Mouse (Mus musculus) T-helper 17 cell (primary cell): ENCODE data around the gene Tacr3.

Experiments
- in situ Hi-C, 2 experiments: fragments of 300-600 bp; cut with MboI, MseI; formaldehyde crosslinking; loops; 1 replicate in 1 of 2; 2 replicates in 1 of 2; pipeline ENCODE4 v1.15.1; 2025; ENCODE audit warnings: high pct_unique_total_duplicates in 2 of 2

The Tacr3 gene

DNA sequence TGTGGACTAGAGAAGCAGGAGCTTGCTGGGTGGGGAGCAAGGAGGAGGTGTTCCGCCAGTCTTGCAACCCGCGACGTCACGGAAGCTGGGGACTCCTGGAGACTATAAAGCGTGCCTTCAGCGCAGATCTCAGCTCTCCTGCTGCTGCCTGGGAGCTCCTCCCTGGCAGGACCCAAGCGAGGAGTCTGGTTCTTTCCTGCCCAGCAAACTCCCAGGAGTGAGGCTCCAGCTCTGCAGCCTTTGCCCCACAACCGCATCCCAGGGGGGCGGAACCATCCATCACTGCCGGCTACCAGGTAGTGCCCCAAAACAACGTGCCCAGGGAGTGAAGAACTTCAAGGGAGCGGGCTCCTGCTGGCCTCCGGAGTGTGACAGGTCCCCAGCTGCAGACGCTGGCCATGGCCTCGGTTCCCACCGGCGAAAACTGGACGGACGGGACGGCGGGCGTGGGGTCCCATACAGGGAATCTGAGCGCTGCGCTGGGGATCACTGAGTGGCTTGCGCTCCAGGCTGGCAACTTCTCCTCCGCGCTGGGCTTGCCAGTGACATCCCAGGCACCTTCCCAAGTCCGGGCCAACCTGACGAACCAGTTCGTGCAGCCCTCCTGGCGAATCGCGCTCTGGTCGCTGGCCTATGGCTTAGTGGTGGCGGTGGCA lies at the start of gene Tacr3:
Tacr3 (plus strand) TSS at position 133 of the 656 bp plus-strand sequence.
- in situ Hi-C loops, result no loop called here

- in situ Hi-C loops, result no loop called here
These were observed 324 bp upstream of the Tacr3 start for GRCm38 (mm10) chr3:134828492-134828874.

GRCm38 (mm10) chr3:134829531-134829921 lies 719 bp downstream of the Tacr3 start:
- in situ Hi-C loops, result no loop called here

DNA sequence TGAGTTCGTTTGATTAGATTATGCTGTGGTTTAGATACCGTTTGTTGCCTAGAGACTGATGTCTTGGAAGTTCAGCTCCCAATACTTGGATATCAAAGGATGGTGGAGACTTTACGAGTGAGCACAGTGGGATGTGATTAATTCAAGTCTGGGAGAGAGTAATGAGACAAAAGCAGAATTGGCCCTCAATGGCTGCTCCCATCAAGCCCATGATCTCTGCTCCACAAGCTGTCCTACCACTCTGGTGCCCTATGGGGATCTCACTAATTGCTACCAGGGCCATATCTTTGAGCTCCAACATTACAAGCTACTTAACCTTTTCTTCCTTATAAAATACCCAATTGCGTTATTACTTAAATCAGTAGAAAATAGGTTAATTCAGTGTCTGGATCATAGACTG lies 22.5 kb downstream of the Tacr3 start:
- in situ Hi-C loops, result no loop called here

- in situ Hi-C loops, result no loop called here
These were observed 48.9 kb downstream of the Tacr3 start for GRCm38 (mm10) chr3:134877701-134878100.

- in situ Hi-C loops, result no loop called here
These were observed 67.0 kb downstream of the Tacr3 start for GRCm38 (mm10) chr3:134895831-134896230.

DNA sequence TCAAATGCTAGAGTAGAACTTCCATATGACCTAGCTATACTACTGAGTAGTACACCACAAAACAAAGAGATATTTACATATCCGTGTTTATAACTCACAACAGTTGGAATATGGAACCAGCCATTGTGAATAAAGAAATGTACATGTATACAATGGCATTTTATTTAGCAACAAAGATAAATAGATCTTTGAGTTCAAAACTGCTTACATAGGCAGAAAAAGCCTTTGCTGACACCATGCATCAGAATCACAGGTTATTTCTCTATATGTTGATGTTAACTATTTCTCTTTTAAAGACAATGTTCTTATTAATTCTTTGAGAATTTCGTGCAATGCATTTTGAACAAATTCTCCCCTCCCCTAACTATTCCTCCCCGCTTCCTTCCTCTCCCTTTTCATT lies 80.1 kb downstream of the Tacr3 start:
- in situ Hi-C loops, result no loop called here

GRCm38 (mm10) chr3:134934703-134935102 lies 105.9 kb downstream of the Tacr3 start:
- in situ Hi-C loops, result no loop called here

DNA sequence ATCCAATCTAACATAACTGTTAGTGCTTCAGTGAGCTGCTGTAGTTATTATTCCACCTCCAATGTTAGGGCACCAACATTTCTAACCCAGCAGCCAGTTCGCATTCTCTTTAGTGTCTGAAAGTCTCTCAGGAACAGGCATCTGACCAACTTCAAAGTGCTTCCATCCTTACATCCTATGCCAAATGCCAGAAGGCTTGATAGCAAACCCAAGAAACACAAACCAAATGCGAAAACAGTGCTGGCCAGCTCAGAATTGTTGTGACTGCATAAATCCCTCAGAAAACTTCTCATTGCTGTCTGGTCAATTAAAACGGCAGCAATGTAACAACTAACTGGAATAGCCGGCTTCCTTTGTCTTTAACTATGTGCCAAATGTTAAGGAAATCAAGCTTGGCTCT lies 106.7 kb downstream of the Tacr3 start:
- in situ Hi-C loops, result no loop called here

DNA sequence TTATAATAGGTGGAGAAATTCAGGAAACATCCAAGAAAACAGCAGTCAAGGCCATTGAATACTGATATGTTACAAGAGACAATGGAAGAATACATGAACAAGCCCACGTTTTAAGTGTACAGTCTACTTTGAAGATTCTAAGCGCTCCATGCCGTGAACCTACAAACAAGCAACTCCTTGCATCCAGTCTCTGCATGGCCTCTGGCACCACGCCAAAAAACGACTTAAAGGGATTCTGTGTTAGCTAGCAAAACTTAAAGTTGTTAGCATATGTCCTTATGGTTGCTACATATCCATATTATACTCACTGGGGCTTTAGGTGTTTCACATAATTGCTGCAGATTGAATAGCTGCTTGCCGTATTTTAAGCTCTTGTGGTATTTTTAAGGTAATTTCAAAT lies 134.7 kb downstream of the Tacr3 start:
- in situ Hi-C loops, result no loop called here

- in situ Hi-C loops, result no loop called here
These were observed 150.1 kb downstream of the Tacr3 start for GRCm38 (mm10) chr3:134978902-134979301.

- in situ Hi-C loops, result no loop called here
These were observed 151.3 kb downstream of the Tacr3 start for GRCm38 (mm10) chr3:134980140-134980539.
